Comparison of ENCODE assay signal across 8 mouse cellular contexts in the genomic region with DNA sequence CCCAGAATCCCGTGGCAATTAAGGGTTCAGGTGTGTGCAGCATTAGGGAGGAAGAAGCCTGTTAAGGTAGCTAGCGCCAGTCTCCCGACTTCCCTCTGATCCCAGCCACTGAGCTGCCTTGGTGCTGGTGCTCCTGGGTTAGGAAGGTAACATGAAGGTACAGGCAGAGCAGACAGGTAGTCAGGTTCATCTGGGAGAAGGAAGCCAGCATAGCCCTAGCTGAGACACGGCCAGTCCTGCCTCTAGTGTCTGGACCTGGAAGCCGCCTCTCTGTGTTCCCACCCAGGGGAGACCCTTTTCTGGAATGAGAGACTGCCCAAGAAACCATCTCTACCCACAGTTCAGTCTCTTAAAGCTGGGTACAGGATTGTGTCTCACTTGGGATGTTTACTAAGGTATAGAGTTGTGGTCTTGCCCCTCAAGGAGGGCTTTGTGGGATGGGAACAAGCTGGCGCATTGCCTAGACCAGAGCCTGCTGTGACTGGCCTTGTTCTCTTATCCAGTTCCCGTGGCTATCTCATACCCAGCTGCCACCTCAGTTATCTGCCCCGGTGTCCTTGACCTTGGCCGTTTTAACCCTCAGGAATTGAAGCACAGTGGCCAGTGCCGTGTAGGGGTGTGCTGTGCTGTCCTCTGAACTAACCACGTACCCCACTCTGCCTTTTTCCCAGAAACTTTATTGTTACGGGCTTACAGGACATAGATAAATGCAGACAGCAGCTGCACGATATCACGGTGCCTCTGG. TPM values are rescaled to one million over a fixed set of nuclear protein-coding genes. Genes with fewer than 3 reads are reported as not detected.
A peak's percentile ranks its signal among the peaks of the same experiment; 100 is the strongest.
DNase-seq lines count a peak whose midpoint lies in the region; ATAC-seq and TF ChIP-seq lines count a peak whose summit lies in the region.

No protein-coding gene starts in this region.

- ATAC-seq in heart, embryonic 15.5 days (replicated peaks; ENCODE audit: insufficient number of reproducible peaks, insufficient read depth, low FRiP score, low read depth), result no peak
- ATAC-seq in liver, postnatal 0 days, result no peak

- peaks cover 33 to 48% of the 10 kb centered on the region in 2 experiments for H3K36me3 ChIP-seq in CH12.LX (replicated peaks in 1 of 2; ENCODE audit: control insufficient read depth in 1 of 2, insufficient read depth in 1 of 2, low read length in 1 of 2)
- H3K36me3 ChIP-seq in heart, embryonic 15.5 days, result peaks cover 32% of the 10 kb centered on the region
- peaks cover 34% of the 10 kb centered on the region for H3K36me3 ChIP-seq in liver, postnatal 0 days (replicated peaks; ENCODE audit: insufficient read depth, low read length)

- H3K4me1 ChIP-seq in cerebellum, adult 2 months (ENCODE audit: control insufficient read depth, insufficient read depth, low read length), result peaks cover 2% of the 10 kb centered on the region; the same call in 1 of the 2 replicates
- peaks cover 2 to 20% of the 10 kb centered on the region in 2 experiments for H3K4me1 ChIP-seq in CH12.LX (ENCODE audit: control insufficient read depth in 1 of 2, insufficient read depth in 2 of 2)
- peaks cover 15% of the 10 kb centered on the region for H3K4me1 ChIP-seq in heart, embryonic 15.5 days (replicated peaks)
- H3K4me1 ChIP-seq in liver, postnatal 0 days (ENCODE audit: insufficient read depth), result peaks cover 12% of the 10 kb centered on the region

- peaks cover 16% of the 10 kb centered on the region for H3K79me2 ChIP-seq in CH12.LX (replicated peaks; ENCODE audit: control insufficient read depth, extremely low read depth, insufficient read depth, poor library complexity, severe bottlenecking)

- WGBS in cerebellum, adult 2 months, result 60% methylated on average over 14 of the region's 14 CpGs
- WGBS in heart, embryonic 15.5 days, result 66% methylated on average over 14 of the region's 14 CpGs
- WGBS in liver, postnatal 0 days (ENCODE audit: insufficient replicate concordance), result 69% methylated on average over 14 of the region's 14 CpGs

- DNase-seq in cerebellum, adult 2 months, result no peak
- no peak for DNase-seq in cerebellum, adult 8-10 months
- DNase-seq in CH12.LX (ENCODE audit: extremely low read depth), result no peak
- no peak for DNase-seq in liver, postnatal 0 days
- DNase-seq in urinary bladder, postnatal 4 days (ENCODE audit: low spot score in 2 of 2), result no peak
- no peak for DNase-seq in B cell, adult 2 months
- no peak for DNase-seq in right cerebral cortex, postnatal 10 days (ENCODE audit: low spot score in 2 of 2)

- H3K9me3 ChIP-seq in CH12.LX (replicated peaks; ENCODE audit: low read length), result no peaks in the 10 kb centered on the region
- no peaks in the 10 kb centered on the region for H3K9me3 ChIP-seq in heart, embryonic 15.5 days (replicated peaks)
- H3K9me3 ChIP-seq in liver, postnatal 0 days (ENCODE audit: low read length), result no peaks in the 10 kb centered on the region

- peak overlapping the region; percentile 87 for H3K4me3 ChIP-seq in cerebellum, adult 2 months (replicated peaks; ENCODE audit: insufficient read depth, low read depth, low read length)
- H3K4me3 ChIP-seq in CH12.LX (replicated peaks in 1 of 3; ENCODE audit: low read depth in 2 of 3, low read length in 2 of 3, poor library complexity in 1 of 3), result peak overlapping the region; percentile 90 to 97 (median 95)
- peak overlapping the region; percentile 96 for H3K4me3 ChIP-seq in heart, embryonic 15.5 days
- H3K4me3 ChIP-seq in liver, postnatal 0 days (ENCODE audit: low read depth, low read length), result peak overlapping the region; percentile 99

- dilution Hi-C loops in CH12.LX (cut with MboI; ENCODE audit: extremely low pct_ligation_motif_present, extremely low pct_unique_long_range_greater_than_20kb, low sequenced_read_pairs), result no loop called here

- TF ChIP-seq EP300 in CH12.LX (IDR thresholded peaks at IDR 0.05; ENCODE audit: low read length), result no peak
- no peak for TF ChIP-seq EP300 in liver, postnatal 0 days (IDR thresholded peaks at IDR 0.05; ENCODE audit: low read depth)

- H3K9ac ChIP-seq in CH12.LX (ENCODE audit: insufficient read depth, low read depth), result peak overlapping the region; percentile 77
- H3K9ac ChIP-seq in heart, embryonic 15.5 days, result peak overlapping the region; percentile 73; the same call in 1 of the 2 replicates
- peak overlapping the region; percentile 98 for H3K9ac ChIP-seq in liver, postnatal 0 days (replicated peaks)

- H3K4me2 ChIP-seq in CH12.LX (ENCODE audit: insufficient read depth, low read depth, poor library complexity, severe bottlenecking), result peak overlapping the region; percentile 75
- H3K4me2 ChIP-seq in heart, embryonic 15.5 days, result peak overlapping the region; percentile 86
- peak overlapping the region; percentile 92 for H3K4me2 ChIP-seq in liver, postnatal 0 days (ENCODE audit: low read depth, low read length)

- no peak for TF ChIP-seq CTCF in cerebellum, adult 2 months (IDR thresholded peaks at IDR 0.05; ENCODE audit: borderline replicate concordance, insufficient read depth, low read depth, low read length)
- TF ChIP-seq CTCF in CH12.LX (conservative IDR thresholded peaks at IDR 0.05 in 1 of 2, IDR thresholded peaks at IDR 0.05 in 1 of 2; ENCODE audit: low read depth in 2 of 2, low read length in 2 of 2), result no peak
- TF ChIP-seq CTCF in liver, postnatal 0 days (IDR thresholded peaks at IDR 0.05; ENCODE audit: low read depth), result no peak

- no peak for TF ChIP-seq RAD21 in CH12.LX (IDR thresholded peaks at IDR 0.05; ENCODE audit: low read depth, low read length)

- H3K27me3 ChIP-seq in cerebellum, adult 2 months (ENCODE audit: control insufficient read depth, insufficient read depth, low read length), result no peaks in the 10 kb centered on the region
- peaks cover 1% of the 10 kb centered on the region for H3K27me3 ChIP-seq in CH12.LX (replicated peaks)
- H3K27me3 ChIP-seq in heart, embryonic 15.5 days, result no peaks in the 10 kb centered on the region
- no peaks in the 10 kb centered on the region for H3K27me3 ChIP-seq in liver, postnatal 0 days (ENCODE audit: insufficient read depth, low read length)

- TF ChIP-seq POLR2A in cerebellum, adult 2 months (IDR thresholded peaks at IDR 0.05; ENCODE audit: borderline replicate concordance, insufficient read depth, low read length), result no peak
- TF ChIP-seq POLR2A in CH12.LX (IDR thresholded peaks at IDR 0.05; ENCODE audit: low read depth, low read length), result no peak

- in situ Hi-C loops in CH12.LX (cut with MboI; ENCODE audit: low pct_ligation_motif_present, low pct_unique_long_range_greater_than_20kb, low sequenced_read_pairs), result loop anchor here (25.0 kb wide), 1 partner anchor 1224 kb away; the partner anchor contains the start of genes 1700001L19Rik, Fastkd3 and Mtrr

- no peak overlapping the region for H3K27ac ChIP-seq in cerebellum, adult 2 months (ENCODE audit: insufficient read depth, low read length)
- no peak overlapping the region for H3K27ac ChIP-seq in CH12.LX (ENCODE audit: insufficient read depth, low read depth)
- H3K27ac ChIP-seq in heart, embryonic 15.5 days, result peak overlapping the region; percentile 15; the same call in 1 of the 2 replicates
- H3K27ac ChIP-seq in liver, postnatal 0 days (ENCODE audit: low read depth), result no peak overlapping the region

TF ChIP-seq in CH12.LX, 34 proteins besides CTCF, POLR2A, EP300 and RAD21:
- TF ChIP-seq JUN (IDR thresholded peaks at IDR 0.05; ENCODE audit: insufficient read depth, low read depth, low read length) (no peak), NELFE (IDR thresholded peaks at IDR 0.05; ENCODE audit: low read depth, low read length) (no peak), MXI1 (IDR thresholded peaks at IDR 0.05; ENCODE audit: low read depth, low read length) (no peak), NRF1 (IDR thresholded peaks at IDR 0.05; ENCODE audit: low read depth, low read length) (no peak), UBTF (IDR thresholded peaks at IDR 0.05; ENCODE audit: low read depth, low read length) (no peak), USF1 (IDR thresholded peaks at IDR 0.05; ENCODE audit: low read depth, low read length) (no peak), IRF4 (IDR thresholded peaks at IDR 0.05; ENCODE audit: low read depth, low read length) (no peak), MAFK (IDR thresholded peaks at IDR 0.05; ENCODE audit: insufficient replicate concordance, low read length) (no peak), TBP (conservative IDR thresholded peaks at IDR 0.05; ENCODE audit: low read depth, low read length) (no peak), E2F4 (IDR thresholded peaks at IDR 0.05; ENCODE audit: insufficient replicate concordance, low read depth, low read length) (no peak), SMC3 (IDR thresholded peaks at IDR 0.05; ENCODE audit: low read depth, low read length) (no peak), USF2 (conservative IDR thresholded peaks at IDR 0.05; ENCODE audit: low read depth, low read length) (no peak), CHD1 (IDR thresholded peaks at IDR 0.05; ENCODE audit: low read depth, low read length) (no peak), ZNF384 (IDR thresholded peaks at IDR 0.05; ENCODE audit: low read depth, low read length) (no peak), HCFC1 (IDR thresholded peaks at IDR 0.05; ENCODE audit: low read depth, low read length) (no peak), MEF2A (IDR thresholded peaks at IDR 0.05; ENCODE audit: borderline replicate concordance, low read depth, low read length) (no peak), BHLHE40 (IDR thresholded peaks at IDR 0.05; ENCODE audit: low read depth, low read length) (no peak), KAT2A (IDR thresholded peaks at IDR 0.05; ENCODE audit: insufficient replicate concordance, low read length) (no peak), ZKSCAN1 (IDR thresholded peaks at IDR 0.05; ENCODE audit: borderline replicate concordance, low read depth, low read length) (no peak)

RNA-seq across cellular contexts. Expression of gene Med10, which starts 8.9 kb away (rescaled TPM):
- 36.9 and 40.5 TPM in 2 replicates for polyA plus RNA-seq in cerebellum, adult 2 months (2012; rRNA removed)
- 58.6 and 65.8 TPM in 2 replicates for total RNA-seq in CH12.LX (2012; rRNA removed)
- 72.6 and 74.7 TPM in 2 replicates for total RNA-seq in CH12.LX (2014; rRNA removed)
- polyA plus RNA-seq in CH12.LX (2012; ENCODE audit: insufficient read length, low read depth), result 78.4 and 78.7 TPM in 2 replicates
- 92.2 and 94.9 TPM in 2 replicates for polyA plus RNA-seq in heart, embryonic 15.5 days (2015; fragmentation: Nextera tagmentation; extraction: Ambion mirVana)
- 46.3 and 46.9 TPM in 2 replicates for polyA plus RNA-seq in liver, postnatal 0 days (2015; fragmentation: Nextera tagmentation; extraction: Ambion mirVana)
